Mouse (Mus musculus): Measurements from ENCODE around the gene Anapc7. TPM values are rescaled to one million over a fixed set of nuclear protein-coding genes. Genes with fewer than 3 reads are reported as not detected.
A peak's percentile ranks its signal among the peaks of the same experiment; 100 is the strongest.

The Anapc7 gene
- polyA plus RNA-seq, 1 experiment = 38.0 TPM

- Histone ChIP-seq H3K27me3 (ENCODE audit: control insufficient read depth, insufficient read depth, low read length) (no peaks in the 10 kb centered on the region), H3K4me1 (ENCODE audit: control insufficient read depth, insufficient read depth, low read length) (no peaks in the 10 kb centered on the region), H3K27ac (ENCODE audit: insufficient read depth, low read length) (no peak overlapping the region), H3K4me3 (replicated peaks; ENCODE audit: insufficient read depth, low read depth, low read length) (peak overlapping the region; percentile 94)
- no peak for DNase-seq
- 18% methylated on average over 15 of the region's 15 CpGs for WGBS
- TF ChIP-seq POLR2A (IDR thresholded peaks at IDR 0.05; ENCODE audit: borderline replicate concordance, insufficient read depth, low read length) = no peak
- TF ChIP-seq CTCF (IDR thresholded peaks at IDR 0.05; ENCODE audit: borderline replicate concordance, insufficient read depth, low read depth, low read length) = no peak
Measured at GRCm38 (mm10) chr5:122423083-122423482, 1.6 kb downstream of the Anapc7 start.

- Histone ChIP-seq H3K4me1 (ENCODE audit: control insufficient read depth, insufficient read depth, low read length) (no peaks in the 10 kb centered on the region), H3K4me3 (replicated peaks; ENCODE audit: insufficient read depth, low read depth, low read length) (no peak overlapping the region), H3K27me3 (ENCODE audit: control insufficient read depth, insufficient read depth, low read length) (no peaks in the 10 kb centered on the region), H3K27ac (ENCODE audit: insufficient read depth, low read length) (no peak overlapping the region)
- DNase-seq = no peak
- WGBS = 48% methylated on average over 2 of the region's 2 CpGs
- TF ChIP-seq POLR2A (IDR thresholded peaks at IDR 0.05; ENCODE audit: borderline replicate concordance, insufficient read depth, low read length) = no peak
- TF ChIP-seq CTCF (IDR thresholded peaks at IDR 0.05; ENCODE audit: borderline replicate concordance, insufficient read depth, low read depth, low read length) = no peak
Measured at GRCm38 (mm10) chr5:122425550-122425949, 4.1 kb downstream of the Anapc7 start.

DNA sequence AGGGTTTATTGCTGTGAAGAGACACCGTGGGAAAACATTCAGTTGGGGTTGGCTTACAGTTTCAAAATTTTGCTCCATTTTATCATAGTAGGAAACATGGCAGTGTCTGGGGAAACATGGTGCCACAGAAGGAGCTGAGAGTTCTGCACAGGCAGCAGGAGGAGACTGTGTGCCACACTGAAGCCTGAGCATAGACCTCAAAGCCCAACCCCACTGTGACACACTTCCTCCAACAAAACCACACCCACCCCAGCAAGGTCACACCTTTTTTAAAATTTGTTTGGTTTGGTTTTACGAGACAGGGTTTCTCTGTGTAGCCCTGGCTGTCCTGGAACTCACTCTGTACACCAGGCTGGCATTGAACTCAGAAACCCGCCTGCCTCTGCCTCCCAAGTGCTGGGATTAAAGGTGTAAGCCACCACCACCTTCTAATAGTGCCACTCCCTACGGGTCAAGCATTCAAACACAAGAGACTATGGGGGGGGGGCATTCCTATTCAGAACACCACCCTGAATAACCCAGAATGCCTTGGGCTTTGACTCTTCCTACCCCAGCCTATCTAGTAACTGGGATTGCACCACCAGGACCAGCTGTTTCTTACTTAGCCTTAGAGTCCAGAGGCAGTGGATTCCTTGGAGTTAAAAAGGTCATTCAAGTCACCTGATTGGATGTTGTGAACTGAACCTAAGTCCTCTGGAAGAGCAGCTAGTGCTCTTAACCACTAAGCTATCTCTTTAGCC, 8.7 kb downstream of the Anapc7 start:
- DNase-seq = no peak
- Histone ChIP-seq H3K4me3 (replicated peaks; ENCODE audit: insufficient read depth, low read depth, low read length) (no peak overlapping the region), H3K27ac (ENCODE audit: insufficient read depth, low read length) (no peak overlapping the region), H3K27me3 (ENCODE audit: control insufficient read depth, insufficient read depth, low read length) (no peaks in the 10 kb centered on the region), H3K4me1 (ENCODE audit: control insufficient read depth, insufficient read depth, low read length) (no peaks in the 10 kb centered on the region)
- 88% methylated on average over 4 of the region's 4 CpGs for WGBS
- TF ChIP-seq POLR2A (IDR thresholded peaks at IDR 0.05; ENCODE audit: borderline replicate concordance, insufficient read depth, low read length) = no peak
- no peak for TF ChIP-seq CTCF (IDR thresholded peaks at IDR 0.05; ENCODE audit: borderline replicate concordance, insufficient read depth, low read depth, low read length)

DNA sequence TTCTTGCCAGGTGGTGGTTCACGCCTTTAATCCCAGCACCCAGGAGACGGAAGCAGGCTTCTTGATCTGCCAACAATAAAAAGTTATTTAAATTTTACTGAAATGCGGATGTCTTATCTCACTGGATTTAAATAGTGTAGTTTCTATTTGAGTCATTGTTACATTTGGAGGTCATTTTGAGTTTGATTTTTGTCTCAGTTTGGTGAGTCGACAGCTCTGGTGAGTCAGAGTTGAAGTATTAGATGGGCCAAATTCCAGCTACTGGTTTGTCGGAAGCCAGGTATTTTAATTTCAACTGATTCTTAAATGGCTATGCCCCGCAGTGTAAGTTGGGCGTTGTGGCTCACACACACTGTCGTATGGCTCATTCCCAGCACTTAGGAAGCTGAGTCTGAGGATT, 9.7 kb downstream of the Anapc7 start:
- H3K27ac ChIP-seq (ENCODE audit: insufficient read depth, low read length) = no peak overlapping the region
- WGBS = 87% methylated on average over 8 of the region's 8 CpGs
- no peak for DNase-seq
- TF ChIP-seq POLR2A (IDR thresholded peaks at IDR 0.05; ENCODE audit: borderline replicate concordance, insufficient read depth, low read length) (no peak), CTCF (IDR thresholded peaks at IDR 0.05; ENCODE audit: borderline replicate concordance, insufficient read depth, low read depth, low read length) (no peak)
- no peaks in the 10 kb centered on the region for H3K27me3 ChIP-seq (ENCODE audit: control insufficient read depth, insufficient read depth, low read length)
- H3K4me3 ChIP-seq (replicated peaks; ENCODE audit: insufficient read depth, low read depth, low read length) = no peak overlapping the region
- no peaks in the 10 kb centered on the region for H3K4me1 ChIP-seq (ENCODE audit: control insufficient read depth, insufficient read depth, low read length)

DNA sequence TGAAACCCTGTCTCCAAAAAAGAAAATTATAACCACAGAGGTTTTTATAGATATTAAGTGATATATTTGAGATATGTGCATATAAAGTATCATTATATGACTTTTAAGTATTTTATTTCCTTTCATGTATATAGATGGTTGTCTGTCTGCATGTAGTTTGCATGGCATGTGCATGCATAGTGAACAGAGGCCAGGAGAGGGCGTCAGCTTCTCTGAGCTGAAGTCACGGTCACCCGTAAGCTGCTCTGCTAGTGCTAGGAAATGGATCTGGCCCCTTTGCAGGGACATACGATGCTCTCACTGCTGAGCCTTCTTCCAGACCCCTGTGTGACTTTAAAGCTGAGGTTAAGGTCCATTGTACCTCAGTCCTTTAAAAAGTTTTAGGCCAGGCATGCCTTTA, 13.0 kb downstream of the Anapc7 start:
- H3K4me1 ChIP-seq (ENCODE audit: control insufficient read depth, insufficient read depth, low read length) = peaks cover 3% of the 10 kb centered on the region
- no peak overlapping the region for H3K4me3 ChIP-seq (replicated peaks; ENCODE audit: insufficient read depth, low read depth, low read length)
- WGBS = 66% methylated on average over 4 of the region's 4 CpGs
- no peaks in the 10 kb centered on the region for H3K27me3 ChIP-seq (ENCODE audit: control insufficient read depth, insufficient read depth, low read length)
- no peak for DNase-seq
- H3K27ac ChIP-seq (ENCODE audit: insufficient read depth, low read length) = no peak overlapping the region
- peak; percentile 20; the same call in 1 of the 2 replicates for TF ChIP-seq CTCF (IDR thresholded peaks at IDR 0.05; ENCODE audit: borderline replicate concordance, insufficient read depth, low read depth, low read length)
- TF ChIP-seq POLR2A (IDR thresholded peaks at IDR 0.05; ENCODE audit: borderline replicate concordance, insufficient read depth, low read length) = no peak

GRCm38 (mm10) chr5:122439400-122440094, 18.1 kb downstream of the Anapc7 start:
- TF ChIP-seq CTCF (IDR thresholded peaks at IDR 0.05; ENCODE audit: borderline replicate concordance, insufficient read depth, low read depth, low read length) (no peak), POLR2A (IDR thresholded peaks at IDR 0.05; ENCODE audit: borderline replicate concordance, insufficient read depth, low read length) (no peak)
- DNase-seq = peak; percentile 43 to 71
- H3K4me3 ChIP-seq (replicated peaks; ENCODE audit: insufficient read depth, low read depth, low read length) = no peak overlapping the region
- peak overlapping the region; percentile 85 for H3K27ac ChIP-seq (ENCODE audit: insufficient read depth, low read length)
- H3K27me3 ChIP-seq (ENCODE audit: control insufficient read depth, insufficient read depth, low read length) = no peaks in the 10 kb centered on the region
- peaks cover 16% of the 10 kb centered on the region for H3K4me1 ChIP-seq (ENCODE audit: control insufficient read depth, insufficient read depth, low read length)
- WGBS = 61% methylated on average over 19 of the region's 19 CpGs

DNA sequence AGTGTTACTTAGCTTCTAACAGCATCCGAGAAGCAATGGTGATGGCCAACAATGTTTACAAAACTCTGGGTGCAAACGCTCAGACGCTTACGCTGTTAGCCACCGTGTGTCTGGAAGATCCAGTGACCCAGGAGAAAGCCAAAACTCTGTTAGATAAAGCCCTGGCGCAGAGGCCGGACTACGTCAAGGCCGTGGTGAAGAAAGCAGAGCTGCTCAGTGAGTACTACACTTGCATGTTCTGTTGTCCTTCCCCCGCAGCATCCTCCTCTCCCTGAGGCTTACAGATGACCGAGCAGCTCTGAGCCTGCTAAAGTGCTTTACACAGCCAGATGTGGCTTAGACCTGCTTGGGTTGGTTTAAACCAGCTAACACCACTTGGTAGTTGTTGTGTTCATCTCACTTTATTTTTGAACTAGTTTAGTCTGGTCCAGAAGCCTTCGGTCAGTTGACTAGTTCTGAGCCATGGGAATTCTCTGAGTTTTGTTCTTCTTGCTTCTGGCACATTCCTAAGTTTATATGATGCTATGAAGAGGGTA, 18.7 kb downstream of the Anapc7 start:
- TF ChIP-seq CTCF (IDR thresholded peaks at IDR 0.05; ENCODE audit: borderline replicate concordance, insufficient read depth, low read depth, low read length) (no peak), POLR2A (IDR thresholded peaks at IDR 0.05; ENCODE audit: borderline replicate concordance, insufficient read depth, low read length) (no peak)
- H3K27ac ChIP-seq (ENCODE audit: insufficient read depth, low read length) = peak overlapping the region; percentile 75; the same call in 1 of the 2 replicates
- H3K27me3 ChIP-seq (ENCODE audit: control insufficient read depth, insufficient read depth, low read length) = no peaks in the 10 kb centered on the region
- no peak for DNase-seq
- H3K4me3 ChIP-seq (replicated peaks; ENCODE audit: insufficient read depth, low read depth, low read length) = no peak overlapping the region
- WGBS = 94% methylated on average over 12 of the region's 12 CpGs
- peaks cover 16% of the 10 kb centered on the region for H3K4me1 ChIP-seq (ENCODE audit: control insufficient read depth, insufficient read depth, low read length)

All from cerebellum, adult 2 months (tissue).